Mouse (Mus musculus): Measurements from ENCODE around the gene Bmi1.

The Bmi1 gene

DNA sequence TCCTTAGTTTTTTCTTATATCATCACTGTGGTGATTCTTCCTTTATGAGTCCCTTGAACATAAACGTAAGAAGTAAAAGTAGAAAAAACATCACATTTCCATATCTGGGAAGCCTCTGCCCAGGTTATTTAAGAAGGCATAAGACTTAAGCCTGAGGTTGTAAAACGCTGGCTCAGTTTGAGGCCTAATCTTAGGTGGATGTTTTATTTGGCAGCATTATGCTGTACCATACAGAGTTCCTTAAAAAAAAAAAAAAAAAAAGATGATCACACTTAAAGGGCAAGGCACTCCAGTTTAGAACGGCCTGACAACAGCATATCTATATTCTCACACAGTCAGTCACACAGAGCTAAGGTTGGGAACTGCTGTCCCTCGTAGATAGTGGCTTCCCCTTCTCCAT, 49.1 kb downstream of the Bmi1 start:
- DNase-seq (ENCODE audit: low spot score in 2 of 2): no peak

DNA sequence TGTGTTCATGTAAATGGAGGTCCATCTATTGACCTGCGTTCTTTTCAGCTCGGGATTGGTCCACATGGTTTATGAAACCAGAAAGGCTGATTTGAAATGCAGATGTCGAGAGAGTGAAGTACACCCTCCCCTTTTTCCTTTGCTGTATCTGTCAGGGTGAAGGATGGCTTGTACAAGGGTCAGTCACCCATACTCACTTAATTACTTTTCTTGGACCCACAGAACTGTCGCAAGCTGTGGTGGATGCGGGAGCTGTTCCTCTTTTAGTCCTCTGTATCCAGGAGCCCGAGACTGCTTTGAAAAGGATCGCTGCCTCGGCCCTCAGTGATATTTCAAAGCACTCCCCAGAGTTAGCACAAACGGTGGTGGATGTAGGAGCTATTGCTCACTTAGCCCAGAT, 54.9 kb downstream of the Bmi1 start:
- DNase-seq (ENCODE audit: low spot score in 2 of 2): no peak

GRCm38 (mm10) chr2:18734394-18735127, 57.7 kb downstream of the Bmi1 start:
- DNase-seq (ENCODE audit: low spot score in 2 of 2): no peak
